Mouse (Mus musculus) bone marrow macrophage, adult 2 months (primary cell): ENCODE data around the gene Sf3a3. TPM values are rescaled to one million over a fixed set of nuclear protein-coding genes. Genes with fewer than 3 reads are reported as not detected.

ENCODE experiments used
- H3K27ac ChIP-seq: 2 replicates; pipeline ENCODE4 v1.5.1; 2012; ENCODE audit warnings: low read depth, low read length; ENCODE audit not compliant: insufficient read depth
- H3K4me1 ChIP-seq: 2 replicates; pipeline ENCODE4 v1.6.1; 2012; ENCODE audit warnings: low read length; ENCODE audit not compliant: control insufficient read depth, insufficient read depth
- H3K4me3 ChIP-seq: 2 replicates; pipeline ENCODE4 v1.5.1; 2012; ENCODE audit warnings: mild to moderate bottlenecking, low read length, moderate library complexity; ENCODE audit not compliant: insufficient read depth
- CTCF ChIP-seq: IDR thresholded peaks from 2 replicates; pipeline ENCODE4 v1.5.1; 2012; ENCODE audit warnings: low read depth, mild to moderate bottlenecking, low read length, moderate library complexity
- POLR2A ChIP-seq: IDR thresholded peaks from 2 replicates; pipeline ENCODE4 v1.6.1; 2012; ENCODE audit warnings: mild to moderate bottlenecking, low read depth, low read length, borderline replicate concordance
- polyA plus RNA-seq: library from polyadenylated mRNA; stranded (reverse); fragments of >200 nt; gene quantifications from 2 replicates; pipeline ENCODE4 v1.2.4, GENCODE M21; 2012; ENCODE audit not compliant: missing spikeins, insufficient read depth, insufficient read length

The Sf3a3 gene
- polyA plus RNA-seq, 1 experiment: 44.4 TPM

DNA sequence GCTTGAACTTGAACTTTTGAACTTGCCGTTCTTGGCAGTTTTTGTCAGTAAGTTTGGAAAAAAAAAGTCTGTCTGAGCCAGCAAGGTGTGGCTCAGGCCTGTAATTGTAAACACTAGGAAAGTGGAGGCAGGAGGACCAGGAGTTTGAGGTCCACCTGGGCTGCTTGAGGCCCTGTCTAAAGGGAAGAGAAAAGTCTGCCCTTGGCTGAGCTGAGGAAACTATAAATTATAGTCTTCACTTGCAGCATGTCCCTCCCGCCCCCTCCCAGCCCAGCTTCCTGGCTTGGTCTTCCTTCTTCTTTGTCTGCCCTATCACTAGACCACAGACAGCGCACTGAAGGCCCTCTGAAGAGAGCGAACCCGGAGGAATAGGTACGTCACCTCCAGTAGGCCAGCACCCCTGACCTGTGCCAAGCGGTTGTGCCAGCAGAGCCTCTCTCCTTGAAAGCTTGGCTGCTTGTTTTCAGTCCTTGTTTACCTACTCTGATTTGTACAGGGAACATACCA is 44.8 kb downstream of the Sf3a3 start:
- peaks cover 20% of the 10 kb centered on the region for H3K4me1 ChIP-seq

DNA sequence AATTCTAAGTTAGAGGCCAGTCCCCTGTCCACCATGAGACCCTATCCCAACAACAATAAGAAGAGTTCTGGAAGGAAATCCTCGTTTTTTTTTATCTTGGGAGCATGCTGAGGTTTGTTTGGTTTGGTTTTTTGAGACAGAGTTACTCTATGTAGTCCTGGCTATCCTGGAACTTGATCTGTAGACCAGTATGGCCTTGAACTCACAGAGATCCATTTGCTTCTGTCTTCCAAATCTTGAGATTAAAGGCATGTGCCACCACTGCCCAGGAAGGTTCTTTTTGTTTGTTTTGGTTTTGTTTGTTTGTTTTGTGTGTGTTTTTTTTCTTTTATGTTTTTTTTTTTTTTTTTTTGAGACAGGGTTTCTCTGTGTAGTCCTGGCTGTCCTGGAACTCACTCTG is 46.6 kb downstream of the Sf3a3 start:
- Histone ChIP-seq H3K4me3 (no peak overlapping the region), H3K4me1 (peaks cover 17% of the 10 kb centered on the region)

More for the DNA sequence above, 44.8 kb downstream of the Sf3a3 start:
- H3K27ac ChIP-seq: no peak overlapping the region
- TF ChIP-seq POLR2A (no peak), CTCF (no peak)
- no peak overlapping the region for H3K4me3 ChIP-seq

DNA sequence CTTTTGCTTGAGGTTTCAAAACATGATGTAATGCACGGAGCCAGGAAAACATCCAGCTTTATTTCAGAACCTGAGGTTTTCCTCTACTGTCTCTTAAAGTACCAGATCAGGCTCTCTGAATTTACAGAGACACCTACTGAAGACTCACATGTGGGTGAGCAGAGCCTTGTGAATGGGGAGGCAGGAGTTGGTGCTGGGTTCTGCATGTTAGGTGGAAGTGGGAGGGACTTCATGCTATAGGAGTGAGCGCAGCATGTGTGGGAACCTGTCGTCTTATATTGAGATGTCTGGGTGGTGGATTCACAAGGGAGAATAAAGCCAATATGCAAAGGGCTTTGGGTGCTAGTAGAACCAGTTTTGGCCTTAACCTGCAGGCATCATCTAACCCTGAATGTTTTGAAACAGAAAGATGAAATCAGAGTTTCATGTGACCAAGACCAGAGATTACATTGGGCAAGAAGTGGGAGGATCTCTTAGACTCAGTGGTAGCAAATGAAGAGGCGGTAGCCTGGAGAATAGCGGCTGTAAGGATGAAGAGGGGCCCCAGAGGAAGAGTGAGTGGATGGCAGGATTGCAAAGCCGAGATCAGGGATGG is 48.4 kb downstream of the Sf3a3 start:
- Histone ChIP-seq H3K4me1 (peaks cover 19% of the 10 kb centered on the region), H3K4me3 (no peak overlapping the region), H3K27ac (no peak overlapping the region)
- TF ChIP-seq POLR2A (no peak), CTCF (no peak)

More for the DNA sequence above, 46.6 kb downstream of the Sf3a3 start:
- H3K27ac ChIP-seq: no peak overlapping the region
- TF ChIP-seq POLR2A (no peak), CTCF (no peak)

DNA sequence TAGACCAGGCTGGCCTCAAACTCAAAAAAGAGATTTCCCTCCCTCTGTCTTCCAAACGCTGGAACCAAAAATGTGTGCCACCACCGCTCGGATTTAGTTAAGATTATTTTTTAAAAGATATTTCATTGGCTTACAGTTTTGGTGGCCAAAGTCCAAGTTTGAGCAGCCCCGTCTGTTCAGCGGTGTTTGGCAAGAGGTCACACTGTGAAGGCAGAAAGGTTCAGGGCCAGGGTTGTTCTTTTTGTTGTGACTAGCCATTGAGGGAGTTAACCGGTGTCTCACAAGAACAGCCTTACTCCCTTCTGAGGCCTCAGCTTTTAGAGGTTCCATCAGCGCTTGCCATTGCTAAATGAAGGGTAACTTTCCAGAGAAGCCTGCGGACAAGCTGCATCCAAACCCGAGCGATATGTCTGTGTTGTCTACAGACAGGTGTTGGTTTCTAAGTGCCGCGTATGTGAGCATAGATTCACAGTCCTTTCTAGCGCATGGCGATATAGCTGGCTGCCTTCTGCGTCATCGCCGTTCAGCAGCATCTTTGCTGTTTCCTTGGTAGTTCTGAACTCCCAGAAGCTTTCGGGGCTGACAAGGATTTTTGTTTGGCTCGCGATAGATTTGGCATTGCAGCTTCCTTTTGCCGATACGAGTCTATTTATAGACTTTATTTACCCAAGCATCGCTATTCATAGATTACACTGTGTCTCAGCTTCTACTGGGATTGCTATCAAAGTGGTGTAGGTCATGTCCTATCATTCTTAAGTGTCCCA is 51.4 kb downstream of the Sf3a3 start:
- TF ChIP-seq CTCF (no peak), POLR2A (no peak)
- H3K27ac ChIP-seq: no peak overlapping the region

DNA sequence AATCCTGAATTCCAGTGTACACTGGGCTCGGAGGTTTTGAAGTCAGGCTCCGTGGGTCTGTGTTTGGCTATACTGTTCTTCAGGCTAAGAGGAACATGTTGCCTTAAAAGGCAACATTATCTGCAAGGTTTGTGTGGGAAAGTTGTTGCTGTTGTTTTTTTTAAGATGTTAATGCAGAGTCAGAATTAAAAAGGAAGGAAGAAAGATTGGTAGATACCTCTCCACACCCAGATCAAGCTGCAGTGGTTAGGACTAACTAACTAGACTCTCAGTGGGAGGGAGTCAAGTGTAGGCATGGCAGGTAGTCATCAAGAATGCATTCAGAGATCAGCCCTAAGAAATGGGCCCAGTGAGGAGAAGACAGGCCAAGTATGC is 52.0 kb downstream of the Sf3a3 start:
- no peak for TF ChIP-seq POLR2A
- TF ChIP-seq CTCF: no peak
- Histone ChIP-seq H3K27ac (no peak overlapping the region), H3K4me3 (no peak overlapping the region), H3K4me1 (peaks cover 20% of the 10 kb centered on the region)

More for the DNA sequence above, 51.4 kb downstream of the Sf3a3 start:
- Histone ChIP-seq H3K4me3 (no peak overlapping the region), H3K4me1 (peaks cover 19% of the 10 kb centered on the region)

DNA sequence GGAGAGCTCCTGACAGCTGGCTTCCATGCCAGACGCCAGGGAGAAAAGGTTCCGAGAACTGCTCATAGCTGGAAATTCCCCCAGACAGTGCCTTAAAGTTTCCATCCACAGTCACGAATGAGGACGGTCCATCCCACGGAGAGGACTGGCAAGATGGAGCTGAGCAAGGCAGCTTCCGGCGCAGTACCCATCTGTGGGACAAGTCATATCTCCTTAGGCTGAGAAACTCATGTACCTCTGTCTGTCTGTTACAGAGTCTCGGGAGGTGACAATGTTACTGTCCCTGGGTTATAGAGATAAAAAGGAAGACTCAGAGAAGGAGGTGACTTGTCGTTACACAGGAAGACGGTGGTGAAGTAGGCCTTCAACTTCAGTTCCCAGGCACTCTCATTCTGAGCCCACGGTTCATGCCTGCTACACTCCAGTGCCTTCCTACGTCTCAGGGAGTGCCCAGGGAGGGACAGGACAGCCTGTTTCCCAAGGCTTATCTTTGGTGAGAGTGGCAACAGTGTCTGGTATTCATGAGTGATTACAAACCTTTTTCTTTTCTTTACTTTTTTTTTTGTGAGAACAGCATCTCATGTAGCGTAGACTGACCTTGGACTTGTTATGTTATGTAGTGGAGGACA is 54.5 kb downstream of the Sf3a3 start:
- Histone ChIP-seq H3K4me3 (no peak overlapping the region), H3K4me1 (peaks cover 28% of the 10 kb centered on the region), H3K27ac (no peak overlapping the region)
- no peak for TF ChIP-seq POLR2A
- no peak for TF ChIP-seq CTCF

DNA sequence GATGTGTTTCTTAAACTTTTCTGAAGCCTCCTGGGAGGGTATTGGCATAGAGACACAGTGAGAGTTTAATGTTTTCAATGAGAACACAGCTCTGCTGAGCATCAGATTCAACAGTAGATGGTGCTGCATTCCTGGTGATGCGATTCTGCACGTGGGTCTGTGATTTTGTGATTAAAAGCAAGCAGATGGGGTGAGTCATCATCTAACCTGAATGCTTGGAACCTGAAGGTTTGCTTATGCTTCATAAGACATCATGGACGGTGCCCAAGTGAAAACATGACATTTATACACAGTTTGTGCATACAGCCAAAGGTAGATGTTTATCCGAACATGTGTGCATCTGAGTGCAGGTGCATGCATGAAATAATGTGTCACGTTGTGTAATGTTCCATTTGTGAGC is 56.0 kb downstream of the Sf3a3 start:
- TF ChIP-seq POLR2A (no peak), CTCF (no peak)
- Histone ChIP-seq H3K4me3 (no peak overlapping the region), H3K27ac (no peak overlapping the region), H3K4me1 (peaks cover 26% of the 10 kb centered on the region)

DNA sequence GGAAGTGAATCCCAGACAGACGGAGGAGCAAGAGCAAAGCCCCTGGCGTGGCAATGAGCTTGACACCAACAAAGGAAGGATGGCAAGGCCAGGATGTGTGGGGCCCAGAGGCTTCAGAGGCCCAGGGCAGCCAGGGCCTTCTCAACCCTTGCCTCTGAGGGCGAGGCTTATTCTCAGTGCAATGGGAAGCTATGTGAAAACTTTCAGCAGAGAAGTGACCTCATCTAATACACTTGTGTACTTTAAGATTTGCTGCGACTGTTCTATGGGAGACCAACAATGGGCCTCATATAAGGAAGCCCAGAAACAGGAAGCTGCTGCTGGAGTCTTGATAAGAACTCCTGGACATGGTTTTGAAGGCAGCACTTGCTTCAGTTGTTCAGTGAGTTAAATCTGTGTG is 57.5 kb downstream of the Sf3a3 start:
- no peak for TF ChIP-seq CTCF
- no peak for TF ChIP-seq POLR2A
- peak overlapping the region; percentile 37 for H3K27ac ChIP-seq
- H3K4me3 ChIP-seq: no peak overlapping the region
- peaks cover 19% of the 10 kb centered on the region for H3K4me1 ChIP-seq

DNA sequence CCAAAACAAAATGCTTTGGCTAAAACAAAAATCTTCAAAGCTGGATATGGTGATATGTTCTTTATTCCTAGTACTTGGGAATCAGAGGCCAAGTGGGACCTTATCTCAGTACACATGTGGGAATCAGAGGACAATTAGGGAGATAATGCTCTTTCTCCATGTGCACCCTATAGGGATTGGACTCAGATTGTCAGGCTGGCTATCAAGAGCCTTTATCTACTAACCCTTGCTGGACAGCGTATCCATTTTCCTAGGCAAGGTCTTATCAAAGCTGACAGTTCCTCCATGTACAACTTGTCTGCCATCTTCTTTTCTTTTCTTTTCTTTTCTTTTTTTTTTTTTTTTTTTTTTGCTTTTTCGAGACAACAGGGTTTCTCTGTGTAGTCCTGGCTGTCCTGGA is 58.9 kb downstream of the Sf3a3 start:
- Histone ChIP-seq H3K4me1 (peaks cover 19% of the 10 kb centered on the region), H3K27ac (no peak overlapping the region), H3K4me3 (no peak overlapping the region)
- no peak for TF ChIP-seq POLR2A
- TF ChIP-seq CTCF: no peak

DNA sequence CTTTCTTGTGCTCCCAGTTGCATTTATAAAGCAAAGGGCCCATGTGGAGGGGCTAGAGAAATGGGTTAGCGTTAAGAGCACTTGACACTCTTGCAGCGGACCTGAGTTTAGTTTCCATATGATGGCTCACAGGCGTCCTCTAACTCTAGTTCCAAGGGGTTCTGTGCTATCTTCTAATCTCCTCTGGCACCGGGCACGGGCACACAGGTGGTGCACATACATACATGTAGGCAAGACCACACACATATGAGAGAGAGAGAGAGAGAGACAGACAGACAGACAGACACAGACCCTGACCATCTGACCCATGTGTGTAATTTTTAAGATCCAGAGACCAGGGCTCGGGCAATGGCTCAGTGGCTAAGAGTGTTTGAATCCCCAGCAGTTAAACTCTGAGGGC is 59.4 kb downstream of the Sf3a3 start:
- peaks cover 19% of the 10 kb centered on the region for H3K4me1 ChIP-seq
- no peak overlapping the region for H3K27ac ChIP-seq
- TF ChIP-seq CTCF: no peak
- TF ChIP-seq POLR2A: no peak
- no peak overlapping the region for H3K4me3 ChIP-seq
